Mouse (Mus musculus) bone marrow macrophage, adult 2 months (primary cell): ENCODE results near the gene Tph2. TPM values are rescaled to one million over a fixed set of nuclear protein-coding genes. Genes with fewer than 3 reads are reported as not detected.

Source experiments
- H3K27ac ChIP-seq: 2 replicates; pipeline ENCODE4 v1.5.1; 2012; ENCODE audit warnings: low read depth, low read length; ENCODE audit not compliant: insufficient read depth
- H3K4me1 ChIP-seq: 2 replicates; pipeline ENCODE4 v1.6.1; 2012; ENCODE audit warnings: low read length; ENCODE audit not compliant: control insufficient read depth, insufficient read depth
- H3K4me3 ChIP-seq: 2 replicates; pipeline ENCODE4 v1.5.1; 2012; ENCODE audit warnings: mild to moderate bottlenecking, low read length, moderate library complexity; ENCODE audit not compliant: insufficient read depth
- CTCF ChIP-seq: IDR thresholded peaks from 2 replicates; pipeline ENCODE4 v1.5.1; 2012; ENCODE audit warnings: low read depth, mild to moderate bottlenecking, low read length, moderate library complexity
- POLR2A ChIP-seq: IDR thresholded peaks from 2 replicates; pipeline ENCODE4 v1.6.1; 2012; ENCODE audit warnings: mild to moderate bottlenecking, low read depth, low read length, borderline replicate concordance
- polyA plus RNA-seq: library from polyadenylated mRNA; stranded (reverse); fragments of >200 nt; gene quantifications from 2 replicates; pipeline ENCODE4 v1.2.4, GENCODE M21; 2012; ENCODE audit not compliant: missing spikeins, insufficient read depth, insufficient read length

Gene Tph2
- polyA plus RNA-seq, 1 experiment = not detected

- H3K4me1 ChIP-seq = peaks cover 16% of the 10 kb centered on the region
- no peak overlapping the region for H3K4me3 ChIP-seq
- H3K27ac ChIP-seq = no peak overlapping the region
- no peak for TF ChIP-seq POLR2A
- no peak for TF ChIP-seq CTCF
Observed at GRCm38 (mm10) chr10:115097163-115097562, 87.7 kb downstream of the Tph2 start.

- no peak overlapping the region for H3K27ac ChIP-seq
- H3K4me1 ChIP-seq = peaks cover 15% of the 10 kb centered on the region
- H3K4me3 ChIP-seq = no peak overlapping the region
- TF ChIP-seq POLR2A (no peak), CTCF (no peak)
Observed at GRCm38 (mm10) chr10:115096191-115096590, 88.6 kb downstream of the Tph2 start.

- H3K4me3 ChIP-seq = no peak overlapping the region
- H3K4me1 ChIP-seq = peaks cover 7% of the 10 kb centered on the region
- no peak overlapping the region for H3K27ac ChIP-seq
- TF ChIP-seq POLR2A (no peak), CTCF (no peak)
Observed at GRCm38 (mm10) chr10:115078232-115078631, 106.6 kb downstream of the Tph2 start.

GRCm38 (mm10) chr10:115069123-115069911 lies 115.5 kb downstream of the Tph2 start:
- no peaks in the 10 kb centered on the region for H3K4me1 ChIP-seq
- no peak overlapping the region for H3K27ac ChIP-seq
- H3K4me3 ChIP-seq = no peak overlapping the region
- no peak for TF ChIP-seq POLR2A
- no peak for TF ChIP-seq CTCF

GRCm38 (mm10) chr10:115063936-115064335 lies 120.9 kb downstream of the Tph2 start:
- Histone ChIP-seq H3K27ac (no peak overlapping the region), H3K4me1 (no peaks in the 10 kb centered on the region), H3K4me3 (no peak overlapping the region)
- TF ChIP-seq POLR2A = no peak
- TF ChIP-seq CTCF = no peak

- TF ChIP-seq POLR2A (no peak), CTCF (no peak)
- no peaks in the 10 kb centered on the region for H3K4me1 ChIP-seq
Observed at GRCm38 (mm10) chr10:115061498-115061897, 123.3 kb downstream of the Tph2 start.

GRCm38 (mm10) chr10:115060759-115061158 lies 124.1 kb downstream of the Tph2 start:
- TF ChIP-seq POLR2A (no peak), CTCF (no peak)
- Histone ChIP-seq H3K4me1 (no peaks in the 10 kb centered on the region), H3K4me3 (no peak overlapping the region), H3K27ac (no peak overlapping the region)

More at GRCm38 (mm10) chr10:115061498-115061897, 123.3 kb downstream of the Tph2 start:
- no peak overlapping the region for H3K4me3 ChIP-seq
- no peak overlapping the region for H3K27ac ChIP-seq

- no peaks in the 10 kb centered on the region for H3K4me1 ChIP-seq
- TF ChIP-seq CTCF (0 out of 2 replicates have a peak, but pooled peaks have one; percentile 30), POLR2A (no peak)
- no peak overlapping the region for H3K27ac ChIP-seq
- H3K4me3 ChIP-seq = no peak overlapping the region
Observed at GRCm38 (mm10) chr10:115051602-115052001, 133.2 kb downstream of the Tph2 start.

GRCm38 (mm10) chr10:115050674-115051073 lies 134.1 kb downstream of the Tph2 start:
- H3K4me3 ChIP-seq = no peak overlapping the region
- no peak overlapping the region for H3K27ac ChIP-seq
- H3K4me1 ChIP-seq = no peaks in the 10 kb centered on the region
- TF ChIP-seq POLR2A (no peak), CTCF (no peak)

GRCm38 (mm10) chr10:115050178-115050577 lies 134.6 kb downstream of the Tph2 start:
- Histone ChIP-seq H3K27ac (no peak overlapping the region), H3K4me1 (no peaks in the 10 kb centered on the region), H3K4me3 (no peak overlapping the region)
- TF ChIP-seq CTCF (no peak), POLR2A (no peak)
